Mouse (Mus musculus) C2C12 (cell line): Measurements from ENCODE around the gene Olfml1.

Experiments used
- CEBPB ChIP-seq: IDR thresholded peaks from one replicate; pipeline ENCODE4 v1.6.1; 2011; ENCODE audit warnings: low read depth, mild to moderate bottlenecking, control low read depth, moderate library complexity
- MYOG ChIP-seq: IDR thresholded peaks from one replicate; pipeline ENCODE4 v1.6.1; 2011; ENCODE audit not compliant: control insufficient read depth, insufficient read length; ENCODE audit errors: extremely low read depth

GRCm38 (mm10) chr7:107602505-107602904, 35.3 kb downstream of the Olfml1 start:
- TF ChIP-seq CEBPB (no peak), MYOG (no peak)
